Mouse (Mus musculus) megakaryocyte, embryonic 14.5 days (primary cell): Measurements from ENCODE around the gene Gsto2.

Experiments used
- FLI1 ChIP-seq: IDR thresholded peaks from 2 replicates; pipeline ENCODE4 v1.6.1; 2012; ENCODE audit warnings: low read length, inconsistent platforms, mixed read lengths
- GATA1 ChIP-seq: IDR thresholded peaks from 3 replicates; pipeline ENCODE4 v1.6.1; 2012; ENCODE audit warnings: mixed read lengths, low read length, inconsistent platforms, borderline replicate concordance

- TF ChIP-seq GATA1 (no peak), FLI1 (no peak)
Measured at GRCm38 (mm10) chr19:47910117-47910618, 44.8 kb downstream of the Gsto2 start.
